Mouse (Mus musculus): ENCODE data around the gene Edn2. TPM values are rescaled to one million over a fixed set of nuclear protein-coding genes. Genes with fewer than 3 reads are reported as not detected.

Edn2 gene
- polyA plus RNA-seq, 1 experiment from 2014 or later: 0.14 TPM

- Histone ChIP-seq H3K27ac (replicated peaks; ENCODE audit: low read depth, low read length) (no peak overlapping the region), H3K9me3 (replicated peaks; ENCODE audit: control insufficient read depth, low read length) (no peaks in the 10 kb centered on the region), H3K9ac (replicated peaks; ENCODE audit: low read length) (no peak overlapping the region), H3K4me1 (ENCODE audit: control insufficient read depth, insufficient read depth, low read length) (no peaks in the 10 kb centered on the region; the same call in 1 of the 2 replicates), H3K36me3 (replicated peaks; ENCODE audit: control insufficient read depth, insufficient read depth, low read depth, low read length) (no peaks in the 10 kb centered on the region), H3K4me3 (ENCODE audit: low read depth, low read length) (no peak overlapping the region), H3K27me3 (ENCODE audit: control insufficient read depth, insufficient read depth, low read length) (no peaks in the 10 kb centered on the region), H3K4me2 (ENCODE audit: low read depth, low read length) (no peak overlapping the region)
- no peak for ATAC-seq (replicated peaks; ENCODE audit: insufficient number of reproducible peaks, low FRiP score, low TSS enrichment, low read depth)
- peak; percentile 73 for DNase-seq (ENCODE audit: low spot score)
- WGBS: 23% methylated on average over 10 of the region's 10 CpGs
Observed at GRCm38 (mm10) chr4:120215915-120216591, 55.0 kb downstream of the Edn2 start.

DNA sequence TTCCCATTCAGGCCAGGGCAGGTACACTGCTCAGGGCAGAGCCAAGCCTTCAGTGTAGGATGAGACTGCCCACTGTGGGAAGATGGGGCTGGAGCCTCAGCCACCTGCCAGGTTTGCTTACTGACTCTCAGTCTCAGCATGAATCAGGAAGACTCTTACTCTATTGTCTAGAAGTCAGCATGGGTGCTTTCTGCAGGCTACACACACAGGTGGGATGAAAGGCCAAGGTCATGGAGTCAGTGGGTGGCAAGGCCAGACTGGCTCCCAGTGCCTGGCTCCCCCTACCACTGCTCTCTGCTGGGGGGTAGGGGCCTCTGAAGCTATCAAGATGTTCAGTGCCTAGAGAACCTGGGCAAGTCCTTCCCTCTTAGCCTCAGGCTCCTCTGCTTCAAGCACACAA, 55.9 kb downstream of the Edn2 start:
- ATAC-seq (replicated peaks; ENCODE audit: insufficient number of reproducible peaks, low FRiP score, low TSS enrichment, low read depth) (no peak), DNase-seq (ENCODE audit: low spot score) (no peak)
- Histone ChIP-seq H3K4me3 (ENCODE audit: low read depth, low read length) (no peak overlapping the region), H3K4me2 (ENCODE audit: low read depth, low read length) (no peak overlapping the region), H3K27ac (replicated peaks; ENCODE audit: low read depth, low read length) (no peak overlapping the region), H3K9ac (replicated peaks; ENCODE audit: low read length) (no peak overlapping the region), H3K4me1 (ENCODE audit: control insufficient read depth, insufficient read depth, low read length) (no peaks in the 10 kb centered on the region; the same call in 1 of the 2 replicates), H3K9me3 (replicated peaks; ENCODE audit: control insufficient read depth, low read length) (no peaks in the 10 kb centered on the region), H3K27me3 (ENCODE audit: control insufficient read depth, insufficient read depth, low read length) (no peaks in the 10 kb centered on the region), H3K36me3 (replicated peaks; ENCODE audit: control insufficient read depth, insufficient read depth, low read depth, low read length) (no peaks in the 10 kb centered on the region)

Other genes with a start within 250 kb of the Edn2 start
- gene AL607142.1, start 96.2 kb upstream of the Edn2 start, polyA plus RNA-seq (2014; fragmentation: Nextera tagmentation; extraction: Ambion mirVana): not detected in 2 replicates
- 0.69 and 0.79 TPM in 2 replicates for gene Foxo6, start 126.1 kb downstream of the Edn2 start, polyA plus RNA-seq (2014; fragmentation: Nextera tagmentation; extraction: Ambion mirVana)
- gene Scmh1, start 244.1 kb downstream of the Edn2 start, polyA plus RNA-seq (2014; fragmentation: Nextera tagmentation; extraction: Ambion mirVana): 27.2 and 31.4 TPM in 2 replicates